Mouse (Mus musculus) kidney, adult 18-20 months (tissue): Measurements from ENCODE around the gene Eya2.

ENCODE experiments used
- DNase-seq: peaks from one replicate; pipeline ENCODE4 v3.0.0; 2021

The Eya2 gene

GRCm38 (mm10) chr2:165653001-165653921, 58.4 kb downstream of the Eya2 start:
- peak; percentile 68 for DNase-seq

GRCm38 (mm10) chr2:165654151-165654550, 59.3 kb downstream of the Eya2 start:
- no peak for DNase-seq

- DNase-seq, result no peak
Observed at GRCm38 (mm10) chr2:165654696-165655491, 60.1 kb downstream of the Eya2 start.

GRCm38 (mm10) chr2:165656541-165656940, 61.7 kb downstream of the Eya2 start:
- DNase-seq, result no peak

GRCm38 (mm10) chr2:165656956-165657355, 62.1 kb downstream of the Eya2 start:
- no peak for DNase-seq

GRCm38 (mm10) chr2:165659552-165659951, 64.7 kb downstream of the Eya2 start:
- no peak for DNase-seq

- no peak for DNase-seq
Observed at GRCm38 (mm10) chr2:165663266-165663665, 68.4 kb downstream of the Eya2 start.

GRCm38 (mm10) chr2:165664648-165665047, 69.8 kb downstream of the Eya2 start:
- DNase-seq, result no peak

- DNase-seq, result no peak
Observed at GRCm38 (mm10) chr2:165665176-165665575, 70.3 kb downstream of the Eya2 start.

GRCm38 (mm10) chr2:165667096-165667495, 72.3 kb downstream of the Eya2 start:
- DNase-seq, result no peak

- DNase-seq, result no peak
Observed at GRCm38 (mm10) chr2:165682719-165683118, 87.9 kb downstream of the Eya2 start.

GRCm38 (mm10) chr2:165687516-165687915, 92.7 kb downstream of the Eya2 start:
- no peak for DNase-seq

GRCm38 (mm10) chr2:165688896-165689295, 94.1 kb downstream of the Eya2 start:
- DNase-seq, result no peak

- no peak for DNase-seq
Observed at GRCm38 (mm10) chr2:165691016-165691415, 96.2 kb downstream of the Eya2 start.

GRCm38 (mm10) chr2:165692944-165693660, 98.3 kb downstream of the Eya2 start:
- DNase-seq, result peak; percentile 44

GRCm38 (mm10) chr2:165694767-165695166, 99.9 kb downstream of the Eya2 start:
- DNase-seq, result no peak

- no peak for DNase-seq
Observed at GRCm38 (mm10) chr2:165700252-165700908, 105.5 kb downstream of the Eya2 start.

- DNase-seq, result no peak
Observed at GRCm38 (mm10) chr2:165703033-165703805, 108.4 kb downstream of the Eya2 start.

- DNase-seq, result no peak
Observed at GRCm38 (mm10) chr2:165708266-165708665, 113.4 kb downstream of the Eya2 start.

- no peak for DNase-seq
Observed at GRCm38 (mm10) chr2:165716688-165717087, 121.9 kb downstream of the Eya2 start.
